Mouse (Mus musculus) hindbrain, embryonic 15.5 days (tissue): Measurements from ENCODE around the gene Ppil6. TPM values are rescaled to one million over a fixed set of nuclear protein-coding genes. Genes with fewer than 3 reads are reported as not detected.

ENCODE experiments used
- ATAC-seq: fragments of 200-750 bp; cut with Nextera tagmentation; 2 replicates; pipeline ENCODE4 v1.8.0; 2017; ENCODE audit warnings: low read depth, moderate number of reproducible peaks, moderate TSS enrichment; ENCODE audit not compliant: low FRiP score
- H3K27ac ChIP-seq: fragments of 300-500 bp; sonication (generic); replicated peaks from 2 replicates; pipeline ENCODE4 v1.5.1; 2015; ENCODE audit warnings: mild to moderate bottlenecking, inconsistent platforms
- H3K27me3 ChIP-seq: fragments of 300-500 bp; sonication (generic); 2 replicates; pipeline ENCODE4 v1.6.1; 2015; ENCODE audit warnings: control low read depth, inconsistent platforms
- H3K36me3 ChIP-seq: fragments of 300-500 bp; sonication (generic); 2 replicates; pipeline ENCODE4 v1.6.1; 2015; ENCODE audit warnings: control low read depth, inconsistent platforms
- H3K4me1 ChIP-seq: fragments of 300-500 bp; sonication (generic); replicated peaks from 2 replicates; pipeline ENCODE4 v1.6.1; 2015; ENCODE audit warnings: control low read depth, inconsistent platforms
- H3K4me2 ChIP-seq: fragments of 300-500 bp; sonication (generic); 2 replicates; pipeline ENCODE4 v1.6.1; 2015; ENCODE audit warnings: moderate library complexity, mild to moderate bottlenecking, inconsistent platforms
- H3K4me3 ChIP-seq: fragments of 300-500 bp; sonication (generic); 2 replicates; pipeline ENCODE4 v1.5.1; 2015; ENCODE audit warnings: mild to moderate bottlenecking, inconsistent platforms
- H3K9ac ChIP-seq: fragments of 300-500 bp; sonication (generic); 2 replicates; pipeline ENCODE4 v1.6.1; 2015; ENCODE audit warnings: inconsistent platforms
- H3K9me3 ChIP-seq: fragments of 300-500 bp; sonication (generic); 2 replicates; pipeline ENCODE4 v1.6.1; 2016; ENCODE audit warnings: control low read depth, inconsistent platforms
- WGBS: fragments of 180-500 bp; shearing (Covaris S2); methylation state at CpG from one replicate; pipeline ENCODE4 v1.1.7; 2015; 5-methylcytosine and 5-hydroxymethylcytosine counted together
- polyA plus RNA-seq: library from polyadenylated mRNA; unstranded; fragments of >200 nt; fragmentation: Nextera tagmentation; extraction: Ambion mirVana; gene quantifications from 2 replicates; pipeline ENCODE4 v1.2.1, GENCODE M21; 2015

Ppil6 gene
- polyA plus RNA-seq, 1 experiment from 2014 or later = 4.5 TPM

DNA sequence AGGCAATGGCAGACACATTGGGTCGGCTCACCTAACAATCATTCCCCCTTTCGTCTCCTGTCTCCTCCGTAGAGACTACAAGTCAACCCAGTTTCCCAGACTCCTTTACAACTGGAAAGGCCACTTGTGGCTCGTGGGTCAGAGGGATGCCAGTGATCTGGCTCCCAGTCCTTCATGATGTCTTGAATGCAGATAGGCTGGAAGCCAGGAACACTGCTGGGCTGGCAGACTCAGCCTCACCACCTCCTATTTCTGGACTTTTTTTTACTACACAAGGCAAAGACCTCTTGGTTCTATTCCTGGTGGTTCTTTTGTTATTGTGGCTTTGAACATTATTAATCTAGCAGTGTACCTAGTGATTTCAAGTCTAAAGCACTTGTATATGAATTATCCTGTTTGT, 24.1 kb downstream of the Ppil6 start:
- Histone ChIP-seq H3K4me1 (no peaks in the 10 kb centered on the region), H3K9ac (no peak overlapping the region), H3K27ac (no peak overlapping the region), H3K4me2 (no peak overlapping the region), H3K9me3 (no peaks in the 10 kb centered on the region), H3K36me3 (no peaks in the 10 kb centered on the region), H3K4me3 (no peak overlapping the region), H3K27me3 (no peaks in the 10 kb centered on the region)
- no peak for ATAC-seq
- WGBS = 83% methylated on average over 4 of the region's 4 CpGs

DNA sequence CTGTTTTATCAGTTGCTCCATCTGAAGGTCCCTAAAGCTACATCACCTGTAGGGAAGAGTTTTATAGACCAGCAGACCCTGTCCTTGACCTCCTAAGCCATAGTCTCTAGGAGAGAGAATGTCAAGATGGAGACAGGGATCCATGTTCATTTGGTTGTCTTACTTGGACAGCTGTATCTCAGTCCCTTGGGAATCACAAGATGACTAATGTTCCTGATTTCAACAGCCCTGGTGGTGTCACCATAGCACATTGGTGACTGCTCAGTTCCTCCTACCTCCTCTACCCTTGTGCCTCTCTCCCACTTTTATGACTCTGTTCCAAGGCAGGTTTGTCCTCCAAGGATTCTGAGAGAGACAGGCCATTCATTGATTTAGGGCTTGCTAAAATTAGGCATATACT, 24.7 kb downstream of the Ppil6 start:
- Histone ChIP-seq H3K4me1 (no peaks in the 10 kb centered on the region), H3K4me3 (no peak overlapping the region), H3K4me2 (no peak overlapping the region), H3K36me3 (no peaks in the 10 kb centered on the region), H3K9me3 (no peaks in the 10 kb centered on the region), H3K27ac (no peak overlapping the region), H3K27me3 (no peaks in the 10 kb centered on the region), H3K9ac (no peak overlapping the region)
- no peak for ATAC-seq

DNA sequence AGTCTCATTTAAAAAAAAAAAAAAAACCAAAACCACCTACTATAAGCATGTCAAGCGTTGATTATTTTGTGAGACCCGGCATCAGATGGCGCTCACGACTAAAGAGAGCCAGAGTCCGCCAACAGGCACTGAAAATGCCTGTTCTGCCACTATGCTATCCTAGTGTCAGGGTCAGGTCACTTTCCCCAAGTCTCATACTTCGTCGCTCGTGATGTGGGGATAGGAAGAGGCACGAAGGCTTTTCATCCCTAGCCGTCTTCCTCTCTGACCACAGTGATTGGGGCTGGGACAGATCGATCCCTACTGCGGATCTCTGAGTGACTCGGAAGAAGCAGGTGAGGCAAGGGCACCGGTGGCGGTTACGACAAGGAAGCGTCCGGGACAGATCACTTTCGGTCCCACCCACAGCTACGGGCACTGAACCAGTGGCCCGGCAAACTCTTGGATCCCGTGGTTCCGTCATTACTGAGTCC, 28.3 kb downstream of the Ppil6 start:
- peak; percentile 77 for ATAC-seq
- peak overlapping the region; percentile 99 for H3K27ac ChIP-seq
- H3K4me2 ChIP-seq = peak overlapping the region; percentile 95
- WGBS = under 1% methylated on average over 23 of the region's 23 CpGs
- H3K4me3 ChIP-seq = peak overlapping the region; percentile 83
- H3K9ac ChIP-seq = peak overlapping the region; percentile 74
- H3K36me3 ChIP-seq = no peaks in the 10 kb centered on the region
- peaks cover 29% of the 10 kb centered on the region for H3K4me1 ChIP-seq
- H3K27me3 ChIP-seq = no peaks in the 10 kb centered on the region
- no peaks in the 10 kb centered on the region for H3K9me3 ChIP-seq

DNA sequence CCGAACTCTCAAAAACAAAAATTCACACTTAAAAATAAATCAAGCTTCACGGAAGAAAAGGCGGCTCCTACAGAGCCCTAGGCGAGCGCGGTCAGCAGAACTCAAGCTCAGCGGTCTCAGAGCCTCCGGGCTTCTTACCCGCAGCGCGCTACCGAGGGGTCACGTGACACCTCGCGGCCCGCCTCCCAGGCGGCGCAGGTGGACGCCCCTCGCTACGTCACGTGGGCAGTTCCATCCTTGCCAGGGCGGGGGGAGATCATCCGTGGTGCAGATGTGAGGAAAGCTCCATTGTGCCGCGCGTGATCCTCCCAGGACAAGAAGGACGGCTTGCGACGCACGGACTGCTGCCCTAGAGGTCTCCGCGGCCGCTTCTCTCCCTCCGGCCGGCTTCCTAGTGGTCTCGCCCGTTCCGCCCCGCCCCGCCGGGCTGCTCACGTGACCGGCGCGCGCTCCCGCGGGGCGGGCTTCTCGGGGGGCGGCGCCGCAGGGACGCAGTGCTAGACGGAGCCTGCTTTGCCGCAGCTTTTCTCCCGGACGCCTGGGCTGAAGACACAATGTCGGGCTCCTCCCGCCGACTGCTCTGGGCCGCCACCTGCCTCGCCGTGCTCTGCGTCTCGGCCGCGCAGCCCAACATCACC, 28.9 kb downstream of the Ppil6 start, which contains the start of gene Cd164:
Gene Cd164 (plus strand): TSS at position 434 of the 638 bp plus-strand sequence.
- H3K36me3 ChIP-seq = no peaks in the 10 kb centered on the region
- peaks cover 29% of the 10 kb centered on the region for H3K4me1 ChIP-seq
- no peaks in the 10 kb centered on the region for H3K27me3 ChIP-seq
- no peaks in the 10 kb centered on the region for H3K9me3 ChIP-seq
- H3K9ac ChIP-seq = peak within 1 kb of the TSS; percentile 74
- peak within 1 kb of the TSS; percentile 99 for H3K27ac ChIP-seq
- under 1% methylated on average over 65 of the region's 69 CpGs for WGBS
- H3K4me2 ChIP-seq = peak within 1 kb of the TSS; percentile 95
- ATAC-seq = peak; percentile 94
- peak within 1 kb of the TSS; percentile 83 for H3K4me3 ChIP-seq

DNA sequence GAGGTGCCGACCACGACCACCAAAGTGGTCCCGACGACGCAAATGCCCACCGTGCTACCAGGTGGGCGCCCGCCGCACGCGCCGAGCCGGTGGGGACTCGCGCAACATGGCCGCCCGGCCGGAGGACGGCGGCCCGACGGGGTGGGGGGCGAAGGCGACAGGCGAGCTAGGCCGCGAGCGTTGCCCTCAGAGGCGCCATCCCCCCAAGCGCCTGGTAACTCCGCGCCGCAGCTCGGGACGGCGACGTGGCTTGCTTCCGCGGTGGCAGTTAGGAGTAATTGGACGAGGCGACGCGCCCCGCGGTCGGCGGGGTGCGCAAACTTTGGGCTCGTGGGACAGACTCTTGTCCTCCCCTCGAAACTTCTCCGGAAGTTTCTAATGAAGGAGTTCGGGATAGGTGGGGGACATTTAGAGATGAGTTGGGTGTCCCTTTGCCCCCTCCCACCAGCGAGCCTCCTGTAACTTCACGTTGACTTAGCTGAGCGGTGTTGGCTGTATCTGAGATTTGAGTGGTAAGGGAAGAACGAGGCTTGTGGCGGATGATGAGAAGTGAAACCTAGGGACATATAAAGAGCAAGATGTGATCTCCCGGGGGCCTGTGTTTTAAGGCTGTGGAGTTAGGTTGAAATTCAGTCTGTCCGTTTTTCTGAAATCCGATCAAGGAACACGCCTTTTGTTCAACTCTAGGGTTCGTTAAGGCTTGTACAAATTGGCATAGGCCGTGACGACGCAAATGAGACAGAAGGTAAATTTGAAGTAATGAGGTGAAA, 29.6 kb downstream of the Ppil6 start:
- ATAC-seq = no peak; the same call in none of the 2 replicates
- Histone ChIP-seq H3K9ac (peak overlapping the region; percentile 74), H3K27ac (peak overlapping the region; percentile 99), H3K4me3 (peak overlapping the region; percentile 83), H3K9me3 (no peaks in the 10 kb centered on the region), H3K4me2 (peak overlapping the region; percentile 95), H3K36me3 (no peaks in the 10 kb centered on the region), H3K27me3 (no peaks in the 10 kb centered on the region), H3K4me1 (peaks cover 29% of the 10 kb centered on the region)
- WGBS = under 1% methylated on average over 65 of the region's 65 CpGs

DNA sequence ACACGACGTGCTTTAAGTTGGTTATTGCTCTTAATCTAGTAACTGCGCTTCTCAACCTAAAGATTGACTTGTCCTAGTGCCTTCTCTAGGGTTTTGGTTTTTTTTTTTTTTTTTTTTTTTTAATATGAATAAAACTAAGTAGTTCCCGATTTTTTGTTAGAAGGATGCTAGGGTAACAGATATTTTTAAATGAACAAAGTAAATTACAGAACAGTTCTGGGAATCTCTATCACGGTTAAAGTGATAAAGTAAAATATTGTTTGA, 30.1 kb downstream of the Ppil6 start:
- H3K4me3 ChIP-seq = peak overlapping the region; percentile 83
- no peaks in the 10 kb centered on the region for H3K9me3 ChIP-seq
- no peak for ATAC-seq
- no peaks in the 10 kb centered on the region for H3K27me3 ChIP-seq
- H3K4me2 ChIP-seq = peak overlapping the region; percentile 95
- H3K36me3 ChIP-seq = no peaks in the 10 kb centered on the region
- H3K9ac ChIP-seq = peak overlapping the region; percentile 74
- H3K27ac ChIP-seq = peak overlapping the region; percentile 99; the same call in 1 of the 2 replicates
- WGBS = 3% methylated on average over 5 of the region's 5 CpGs
- peaks cover 29% of the 10 kb centered on the region for H3K4me1 ChIP-seq

DNA sequence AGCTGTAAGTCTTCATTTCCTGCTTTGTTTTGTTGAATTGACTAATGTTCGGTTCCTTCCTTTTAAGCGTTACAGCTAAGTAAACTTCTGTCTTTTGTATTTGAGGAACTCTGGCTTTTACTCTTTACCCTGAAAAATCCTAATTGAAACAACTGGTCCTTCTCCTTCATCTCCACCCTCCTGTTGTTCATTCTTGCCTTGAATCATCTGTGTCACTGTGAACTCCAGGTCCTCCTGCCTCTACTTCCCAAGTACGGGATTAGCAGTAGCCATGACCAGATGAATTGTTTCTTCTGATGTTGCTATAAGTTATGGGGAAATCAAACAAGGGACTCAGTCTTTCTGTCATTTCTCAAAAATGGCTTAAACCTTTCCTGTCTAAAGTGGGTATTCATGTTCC, 33.1 kb downstream of the Ppil6 start:
- no peak for ATAC-seq
- Histone ChIP-seq H3K36me3 (peaks cover 14% of the 10 kb centered on the region), H3K9ac (no peak overlapping the region), H3K27ac (no peak overlapping the region), H3K27me3 (no peaks in the 10 kb centered on the region), H3K4me3 (no peak overlapping the region), H3K4me1 (peaks cover 29% of the 10 kb centered on the region), H3K4me2 (no peak overlapping the region), H3K9me3 (no peaks in the 10 kb centered on the region)
- WGBS = 83% methylated on average over 3 of the region's 3 CpGs

DNA sequence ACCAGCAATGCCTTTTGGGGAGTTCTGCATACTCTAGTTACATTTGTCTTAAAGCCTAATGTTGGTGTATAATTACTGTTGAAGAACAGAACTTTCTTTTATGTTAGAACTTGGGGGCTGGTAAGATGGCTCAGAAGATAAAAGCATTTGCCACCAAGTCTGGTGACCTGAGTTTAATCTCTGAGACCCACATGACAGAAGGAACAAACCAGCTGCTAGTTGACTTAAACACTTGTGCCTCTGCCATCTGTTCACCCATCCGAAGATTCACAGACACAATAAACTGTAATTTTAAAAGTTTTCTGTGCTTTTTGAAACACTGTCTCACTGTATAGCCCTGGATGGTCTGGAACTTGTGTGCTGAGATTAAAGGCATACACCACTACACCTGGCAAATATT, 35.5 kb downstream of the Ppil6 start:
- Histone ChIP-seq H3K9ac (no peak overlapping the region), H3K27ac (no peak overlapping the region), H3K27me3 (no peaks in the 10 kb centered on the region), H3K36me3 (peaks cover 33% of the 10 kb centered on the region), H3K4me3 (no peak overlapping the region), H3K4me1 (peaks cover 24% of the 10 kb centered on the region), H3K4me2 (no peak overlapping the region), H3K9me3 (no peaks in the 10 kb centered on the region)
- WGBS = 86% methylated on average over 1 of the region's 1 CpGs
- ATAC-seq = no peak

DNA sequence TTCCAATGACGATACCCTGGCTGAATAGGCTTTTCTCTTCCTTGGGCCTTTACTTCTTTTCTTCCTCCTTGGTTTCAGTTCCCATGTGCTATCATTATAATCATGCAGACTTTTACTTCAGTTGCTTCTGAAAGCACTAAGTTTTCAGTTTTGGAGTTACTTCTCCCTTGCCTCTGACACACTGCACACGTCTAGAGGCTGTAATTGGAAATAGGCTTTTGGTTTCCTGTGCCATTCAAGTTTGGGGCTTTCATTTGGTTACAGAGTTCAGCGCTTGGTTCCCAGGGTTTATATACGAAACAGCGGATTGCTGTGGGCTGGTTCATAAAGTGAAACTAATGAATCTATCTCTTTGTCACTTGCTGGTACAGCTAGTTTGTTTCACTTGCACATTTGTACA, 39.7 kb downstream of the Ppil6 start:
- Histone ChIP-seq H3K36me3 (peaks cover 50% of the 10 kb centered on the region), H3K27me3 (no peaks in the 10 kb centered on the region), H3K27ac (no peak overlapping the region), H3K4me3 (no peak overlapping the region), H3K9ac (no peak overlapping the region), H3K4me1 (no peaks in the 10 kb centered on the region), H3K9me3 (no peaks in the 10 kb centered on the region), H3K4me2 (no peak overlapping the region)
- 90% methylated on average over 5 of the region's 5 CpGs for WGBS
- no peak for ATAC-seq

DNA sequence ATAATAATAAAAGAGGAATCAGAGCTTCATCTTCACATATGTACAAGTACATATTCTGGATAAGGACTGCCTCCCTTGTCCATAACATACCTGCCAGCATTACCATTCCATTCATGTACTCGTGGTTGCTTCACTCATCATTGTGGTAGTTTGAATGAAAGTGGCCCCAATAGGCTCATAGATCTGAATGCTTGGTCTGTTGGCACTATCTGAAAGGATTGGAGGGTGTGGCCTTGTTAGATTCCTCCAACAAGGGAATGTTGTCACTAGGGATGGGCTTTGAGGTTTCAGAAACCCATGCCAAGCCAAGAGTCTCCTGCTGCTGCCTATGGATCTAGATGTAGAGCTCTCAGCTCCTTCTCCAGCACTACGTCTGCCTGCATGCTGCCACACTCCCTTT, 45.8 kb downstream of the Ppil6 start:
- 90% methylated on average over 2 of the region's 2 CpGs for WGBS
- no peak overlapping the region for H3K4me3 ChIP-seq
- no peaks in the 10 kb centered on the region for H3K9me3 ChIP-seq
- ATAC-seq = no peak
- H3K4me1 ChIP-seq = no peaks in the 10 kb centered on the region
- peaks cover 26% of the 10 kb centered on the region for H3K36me3 ChIP-seq
- H3K27ac ChIP-seq = no peak overlapping the region
- no peaks in the 10 kb centered on the region for H3K27me3 ChIP-seq
- H3K4me2 ChIP-seq = no peak overlapping the region
- H3K9ac ChIP-seq = no peak overlapping the region

DNA sequence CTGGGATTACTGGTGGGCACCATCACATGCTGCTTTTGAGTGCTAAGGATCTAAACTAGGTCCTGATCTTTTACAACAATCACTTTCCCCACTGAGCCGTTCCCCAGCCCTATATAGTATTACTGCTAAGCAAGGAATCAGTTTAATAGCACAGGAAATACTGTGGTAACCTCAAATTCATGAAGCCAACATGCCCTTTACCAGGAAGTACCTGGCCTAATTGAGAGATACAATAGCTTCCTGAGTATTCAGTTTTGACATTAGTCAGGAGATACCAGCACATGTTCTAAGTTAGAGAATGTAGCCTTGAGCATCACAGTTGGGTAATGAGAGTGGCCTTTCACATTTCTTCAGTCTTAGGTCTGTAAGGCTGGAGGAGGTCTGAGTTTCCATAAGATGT, 46.5 kb downstream of the Ppil6 start:
- WGBS = 92% methylated on average over 1 of the region's 1 CpGs
- no peak overlapping the region for H3K27ac ChIP-seq
- no peak overlapping the region for H3K4me3 ChIP-seq
- H3K36me3 ChIP-seq = peaks cover 21% of the 10 kb centered on the region
- no peaks in the 10 kb centered on the region for H3K9me3 ChIP-seq
- H3K27me3 ChIP-seq = no peaks in the 10 kb centered on the region
- no peaks in the 10 kb centered on the region for H3K4me1 ChIP-seq
- no peak for ATAC-seq
- H3K9ac ChIP-seq = no peak overlapping the region
- H3K4me2 ChIP-seq = no peak overlapping the region

DNA sequence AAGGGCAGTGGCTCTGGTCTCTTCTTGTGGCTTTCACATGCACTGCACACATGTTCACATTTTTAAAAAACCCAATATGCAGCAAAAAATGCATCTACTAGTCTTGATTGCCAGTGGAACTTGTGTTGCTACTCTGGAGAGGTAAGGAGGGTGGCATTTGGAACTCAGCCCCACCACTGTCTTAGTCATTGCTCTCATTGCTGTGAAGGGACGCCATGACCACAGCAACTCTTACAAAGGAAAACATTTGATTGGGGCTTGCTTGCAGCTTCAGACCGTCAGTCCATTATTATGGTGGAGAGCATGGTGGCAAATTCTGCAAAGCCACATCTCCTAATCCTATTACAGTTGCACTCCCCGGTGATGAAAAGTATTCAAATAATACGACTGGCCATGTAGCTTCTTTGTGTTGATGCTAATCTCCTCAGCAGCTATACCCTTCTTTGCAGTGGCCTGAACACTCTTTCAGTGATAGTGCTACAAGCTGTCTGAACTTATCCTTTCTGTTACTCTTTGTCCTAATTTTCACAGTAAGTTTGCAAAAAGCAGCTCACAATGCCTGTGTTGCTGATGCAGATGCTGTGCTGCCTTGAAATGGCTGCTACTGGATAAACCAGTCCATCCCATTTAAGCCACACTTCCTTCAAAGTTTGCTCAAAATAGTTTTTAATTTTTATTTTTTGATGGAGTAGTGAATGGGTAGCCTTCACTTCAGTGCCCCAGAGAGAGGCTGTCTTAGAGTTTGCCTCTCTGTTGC, 47.2 kb downstream of the Ppil6 start:
- WGBS = 88% methylated on average over 4 of the region's 4 CpGs
- Histone ChIP-seq H3K9me3 (no peaks in the 10 kb centered on the region), H3K4me2 (no peak overlapping the region)

More for the DNA sequence above, 47.2 kb downstream of the Ppil6 start:
- no peak overlapping the region for H3K27ac ChIP-seq
- no peaks in the 10 kb centered on the region for H3K27me3 ChIP-seq
- peaks cover 21% of the 10 kb centered on the region for H3K36me3 ChIP-seq
- no peak overlapping the region for H3K9ac ChIP-seq
- no peak for ATAC-seq
- H3K4me1 ChIP-seq = no peaks in the 10 kb centered on the region
- H3K4me3 ChIP-seq = no peak overlapping the region
